Mouse (Mus musculus) thymus, postnatal 0 days (tissue): ENCODE results near the gene Hamp. TPM values are rescaled to one million over a fixed set of nuclear protein-coding genes. Genes with fewer than 3 reads are reported as not detected.

ENCODE experiments used
- DNase-seq: peaks from one replicate; pipeline ENCODE4 v3.0.0-alpha.2; 2015; ENCODE audit warnings: low spot score
- polyA plus RNA-seq: library from polyadenylated mRNA; unstranded; fragments of >200 nt; fragmentation: Nextera tagmentation; extraction: Ambion mirVana; gene quantifications from 2 replicates; pipeline ENCODE4 v1.2.1, GENCODE M21; 2015

Hamp gene
- 2.4 and 2.9 TPM in 2 replicates for polyA plus RNA-seq

DNA sequence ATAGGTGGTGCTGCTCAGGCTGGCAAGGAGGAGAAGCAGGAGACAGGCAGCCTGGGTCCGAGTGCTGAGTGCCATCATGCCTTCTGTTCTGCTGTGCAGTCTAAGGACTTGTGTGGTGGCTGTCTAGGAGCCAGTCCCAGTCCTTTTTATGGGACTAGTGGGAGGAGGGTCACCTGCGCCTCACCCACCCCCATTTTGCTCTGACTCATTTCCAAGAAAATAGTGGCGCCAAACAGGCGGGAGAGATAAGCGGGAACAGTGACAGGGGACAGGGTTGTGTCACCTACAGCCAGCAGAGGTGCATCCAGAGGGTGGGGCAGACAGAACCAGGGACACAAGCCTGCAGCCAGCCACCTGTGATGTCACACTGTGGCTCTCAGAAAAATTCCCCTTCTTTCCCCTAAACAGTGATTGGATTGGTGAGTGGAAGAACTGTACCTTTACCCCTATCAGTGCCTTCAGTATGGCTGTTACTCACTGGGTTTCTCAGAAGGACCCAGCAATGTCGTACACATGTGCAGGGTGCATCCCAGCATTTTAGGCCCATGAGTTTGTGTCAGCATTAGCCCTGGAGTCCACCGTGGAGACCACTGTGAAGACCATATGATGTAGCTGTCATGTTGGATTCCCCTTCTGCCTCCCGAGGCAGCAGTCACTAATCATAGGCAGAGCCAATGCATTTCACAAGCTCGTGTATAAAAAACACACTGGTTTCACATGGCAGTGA is at the start of gene Hamp:
Gene Hamp, minus strand, starts transcription at position 124 of the 727 bp plus-strand sequence.
- no peak for DNase-seq

GRCm38 (mm10) chr7:30992148-30992547 is 48.3 kb upstream of the Hamp start:
- no peak for DNase-seq

- no peak for DNase-seq
These were observed 44.8 kb upstream of the Hamp start for GRCm38 (mm10) chr7:30988519-30989162.

GRCm38 (mm10) chr7:30985357-30985756 is 41.5 kb upstream of the Hamp start:
- no peak for DNase-seq

GRCm38 (mm10) chr7:30981703-30982102 is 37.9 kb upstream of the Hamp start:
- DNase-seq, result no peak

- peak; percentile 90 for DNase-seq
These were observed 29.9 kb upstream of the Hamp start, which contains the start of gene Fam187b for GRCm38 (mm10) chr7:30973501-30974289. TSS of gene Fam187b (plus strand) at chr7:30973790.

GRCm38 (mm10) chr7:30973251-30973500 is 29.3 kb upstream of the Hamp start, which contains the start of gene Lsr:
TSS of gene Lsr (minus strand) at chr7:30973464.
- DNase-seq, result no peak

- no peak for DNase-seq
These were observed 28.8 kb upstream of the Hamp start for GRCm38 (mm10) chr7:30972426-30973250.

DNA sequence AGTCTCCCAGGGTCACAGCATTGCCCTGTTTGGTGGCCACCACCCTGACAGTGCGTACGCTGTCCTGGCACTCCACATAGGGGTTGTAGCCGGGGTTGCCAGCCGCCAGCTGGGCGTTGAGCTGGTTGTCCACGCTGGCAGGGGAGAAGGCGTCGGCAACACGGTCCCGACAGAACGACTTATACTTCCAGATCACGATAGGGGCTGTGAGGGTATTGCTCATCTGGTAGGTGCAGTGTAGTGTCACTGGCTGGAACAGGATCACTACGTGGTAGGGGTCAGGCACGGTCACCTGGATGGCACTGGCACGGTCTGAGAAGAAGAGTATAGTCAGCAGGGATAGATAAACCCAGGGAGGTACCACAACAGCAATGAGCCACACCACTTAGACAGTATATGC is 28.1 kb upstream of the Hamp start:
- DNase-seq, result no peak

- DNase-seq, result no peak
These were observed 25.3 kb upstream of the Hamp start for GRCm38 (mm10) chr7:30969174-30969573.

DNA sequence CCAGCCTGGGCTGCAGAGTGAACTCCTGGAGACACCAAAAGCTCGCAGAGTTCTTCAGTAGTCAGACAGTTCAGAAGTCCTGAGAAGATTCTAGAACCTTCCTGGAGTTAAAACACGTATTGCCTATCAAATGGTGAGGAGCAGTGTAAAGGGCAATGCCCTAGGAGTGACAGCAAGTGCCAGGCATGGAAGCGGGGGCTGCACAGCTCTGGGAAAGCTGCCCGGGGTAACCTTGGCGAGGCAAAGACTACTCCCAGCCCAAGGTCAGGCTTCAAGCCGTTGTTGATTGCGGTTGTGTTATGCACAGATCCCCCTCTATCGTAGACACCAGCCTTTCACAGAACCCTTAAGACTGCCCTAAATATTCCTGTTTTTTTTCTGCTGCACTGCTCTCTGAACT is 24.8 kb upstream of the Hamp start:
- DNase-seq, result no peak

- DNase-seq, result peak; percentile 53
These were observed 22.8 kb upstream of the Hamp start for GRCm38 (mm10) chr7:30966657-30967056.

GRCm38 (mm10) chr7:30965677-30966076 is 21.8 kb upstream of the Hamp start:
- no peak for DNase-seq

- DNase-seq, result no peak
These were observed 20.5 kb upstream of the Hamp start for GRCm38 (mm10) chr7:30964366-30964765.

DNA sequence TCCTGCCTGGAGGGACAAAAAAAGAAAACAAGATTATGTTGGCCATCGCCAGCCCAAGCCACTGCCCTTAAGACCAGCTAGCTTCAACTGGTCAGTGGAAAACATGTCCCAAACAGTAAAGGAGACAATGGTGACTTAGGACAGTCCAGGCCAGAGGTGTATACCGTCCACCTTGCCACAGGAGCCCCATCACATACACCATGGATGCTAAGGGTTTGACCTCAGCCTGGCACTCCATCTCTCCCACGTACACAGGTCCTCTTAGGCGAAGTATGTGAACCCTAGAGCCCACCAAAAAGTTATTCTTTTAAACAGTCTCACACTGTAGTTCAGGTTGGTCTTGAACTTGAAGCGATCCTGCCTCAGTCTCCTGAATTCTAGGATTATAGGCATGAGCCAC is 19.0 kb upstream of the Hamp start:
- DNase-seq, result no peak

GRCm38 (mm10) chr7:30959786-30960349 is 16.0 kb upstream of the Hamp start:
- DNase-seq, result no peak

GRCm38 (mm10) chr7:30958866-30959487 is 15.1 kb upstream of the Hamp start:
- no peak for DNase-seq

GRCm38 (mm10) chr7:30958109-30958865 is 14.5 kb upstream of the Hamp start:
- no peak for DNase-seq

GRCm38 (mm10) chr7:30957367-30957783 is 13.5 kb upstream of the Hamp start:
- DNase-seq, result peak; percentile 92
